Mouse (Mus musculus) midbrain, embryonic 10.5 days (tissue): ENCODE results near the gene Arhgap8. TPM values are rescaled to one million over a fixed set of nuclear protein-coding genes. Genes with fewer than 3 reads are reported as not detected.
"Not testable (repeated sequence)": the region's sequence is repeated elsewhere in the genome, so short reads cannot be mapped to it uniquely, and the experiment has no call there.

ENCODE experiments used
- DNase-seq: peaks from one replicate; pipeline ENCODE4 v3.0.0-alpha.2; 2017; ENCODE audit warnings: low spot score
- H3K27ac ChIP-seq: fragments of 300-500 bp; sonication (generic); replicated peaks from 2 replicates; pipeline ENCODE4 v1.5.1; 2016; ENCODE audit warnings: mild to moderate bottlenecking
- H3K27me3 ChIP-seq: fragments of 300-500 bp; sonication (generic); 2 replicates; pipeline ENCODE4 v1.6.1; 2016; ENCODE audit warnings: low read depth, mild to moderate bottlenecking; ENCODE audit not compliant: poor library complexity, severe bottlenecking
- H3K36me3 ChIP-seq: fragments of 300-500 bp; sonication (generic); 2 replicates; pipeline ENCODE4 v1.6.1; 2016; ENCODE audit warnings: mild to moderate bottlenecking, moderate library complexity
- H3K4me1 ChIP-seq: fragments of 300-500 bp; sonication (generic); 2 replicates; pipeline ENCODE4 v1.6.1; 2016
- H3K4me3 ChIP-seq: fragments of 300-500 bp; sonication (generic); 2 replicates; pipeline ENCODE4 v1.5.1; 2016; ENCODE audit warnings: mild to moderate bottlenecking, moderate library complexity
- H3K9me3 ChIP-seq: fragments of 300-500 bp; sonication (generic); replicated peaks from 2 replicates; pipeline ENCODE4 v1.6.1; 2016; ENCODE audit warnings: mild to moderate bottlenecking
- WGBS: fragments of 180-500 bp; shearing (Covaris S2); methylation state at CpG from one replicate; pipeline ENCODE4 v1.1.7; 2016; 5-methylcytosine and 5-hydroxymethylcytosine counted together
- polyA plus RNA-seq: library from polyadenylated mRNA; unstranded; fragments of >200 nt; fragmentation: Nextera tagmentation; extraction: Ambion mirVana; gene quantifications from 2 replicates; pipeline ENCODE4 v1.2.1, GENCODE M21; 2016

Gene Arhgap8
- polyA plus RNA-seq, 1 experiment from 2014 or later, result 1.5 TPM

DNA sequence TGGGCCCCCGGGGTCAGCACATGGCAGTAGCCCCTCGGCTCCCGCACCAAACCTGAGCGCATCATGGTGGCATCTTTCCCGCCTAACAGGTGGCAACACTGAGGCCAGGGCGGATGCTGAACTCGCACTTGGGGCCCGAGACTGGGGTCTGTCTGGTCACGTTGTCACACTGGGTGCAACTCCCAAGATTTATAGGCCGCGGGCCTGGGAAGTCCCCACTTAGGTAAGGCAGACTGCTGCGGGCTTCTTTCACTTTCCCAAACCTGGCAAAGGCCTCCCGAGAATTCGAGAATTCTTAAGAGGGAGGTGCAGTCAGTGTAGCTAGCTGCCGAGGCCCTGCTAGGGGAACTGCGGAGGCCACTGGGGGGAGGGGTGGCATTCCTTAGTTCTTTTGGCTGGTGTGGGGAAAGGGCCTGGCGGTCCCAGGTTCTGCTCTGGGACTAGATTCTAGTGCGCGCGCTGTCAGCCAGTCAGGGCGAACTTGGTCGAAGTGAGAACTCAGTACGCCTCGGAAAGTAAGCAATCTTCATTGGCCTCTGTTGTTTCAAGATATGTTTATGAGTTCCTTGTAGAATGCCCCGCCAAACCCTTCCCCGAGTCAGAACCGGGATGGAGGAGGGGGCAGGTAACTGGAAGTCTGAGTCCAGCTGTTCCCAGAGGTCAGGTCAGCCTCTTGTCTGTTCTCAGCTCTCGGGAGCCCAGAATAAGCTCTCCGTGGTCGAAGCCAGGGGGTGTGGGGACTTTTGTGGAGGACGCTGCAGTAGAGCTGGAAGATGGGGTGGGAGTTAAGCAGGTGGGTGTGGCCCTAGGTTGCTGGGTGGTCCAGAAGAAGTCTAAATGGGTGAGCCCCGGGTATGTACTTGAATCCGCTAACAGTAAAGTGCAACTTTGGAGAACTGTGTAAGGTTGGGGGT, 696 bp downstream of the Arhgap8 start:
- 4% methylated on average over 33 of the region's 33 CpGs for WGBS
- peak; percentile 54 for DNase-seq
- Histone ChIP-seq H3K27ac (0 out of 2 replicates have a peak overlapping the region, but pooled peaks have one; percentile 4), H3K4me1 (peaks cover 18% of the 10 kb centered on the region), H3K27me3 (peaks cover 59% of the 10 kb centered on the region), H3K9me3 (no peaks in the 10 kb centered on the region), H3K4me3 (peak overlapping the region; percentile 46), H3K36me3 (no peaks in the 10 kb centered on the region)

DNA sequence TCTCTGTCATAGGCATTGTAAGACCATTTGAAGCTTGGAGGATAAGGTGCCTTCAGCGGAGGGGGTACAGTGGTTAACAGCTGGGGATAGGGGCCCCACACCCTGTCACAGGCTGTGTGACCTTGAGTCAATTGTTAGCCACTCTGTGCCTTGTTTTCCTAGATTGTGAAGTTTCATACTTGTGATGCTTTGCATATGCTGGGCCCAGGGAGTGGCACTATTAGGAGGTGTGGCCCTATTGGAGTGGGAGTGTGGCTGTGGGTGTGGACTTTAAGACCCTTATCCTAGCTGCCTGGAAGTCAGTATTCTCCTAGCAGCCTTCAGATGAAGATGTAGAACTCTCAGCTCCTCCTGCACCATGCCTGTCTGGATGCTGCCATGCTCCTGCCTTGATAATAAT, 3.8 kb downstream of the Arhgap8 start:
- DNase-seq, H3K4me3 ChIP-seq, H3K9me3 ChIP-seq, H3K27ac ChIP-seq, H3K36me3 ChIP-seq: not testable (repeated sequence)
- Histone ChIP-seq H3K4me1 (peaks cover 23% of the 10 kb centered on the region), H3K27me3 (peaks cover 42% of the 10 kb centered on the region)
- WGBS, result 84% methylated on average over 1 of the region's 1 CpGs

DNA sequence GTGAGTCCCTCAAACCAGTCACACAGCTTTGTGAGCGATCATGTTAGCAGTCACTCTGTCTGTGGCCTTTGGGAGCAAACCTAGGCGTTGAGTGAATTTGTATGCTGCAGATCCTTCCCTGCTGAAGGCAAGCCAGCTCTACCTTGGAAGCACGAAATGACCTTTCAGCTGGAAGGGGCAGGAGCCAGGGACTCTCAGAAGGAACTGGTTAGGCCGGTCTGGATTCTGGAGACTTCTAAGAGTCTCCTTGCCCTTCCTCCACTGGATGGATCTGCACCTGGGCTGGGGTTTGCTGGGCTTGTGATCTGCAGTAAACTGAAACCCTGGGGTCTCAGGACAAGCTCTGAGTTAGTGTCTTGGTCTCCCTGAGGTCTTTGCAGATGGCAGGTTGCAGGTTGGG, 4.3 kb downstream of the Arhgap8 start:
- H3K4me3 ChIP-seq, result no peak overlapping the region
- WGBS, result 77% methylated on average over 4 of the region's 4 CpGs
- DNase-seq, result no peak
- no peaks in the 10 kb centered on the region for H3K36me3 ChIP-seq
- peaks cover 36% of the 10 kb centered on the region for H3K27me3 ChIP-seq
- H3K9me3 ChIP-seq, result no peaks in the 10 kb centered on the region
- H3K4me1 ChIP-seq, result peaks cover 23% of the 10 kb centered on the region
- H3K27ac ChIP-seq, result no peak overlapping the region

DNA sequence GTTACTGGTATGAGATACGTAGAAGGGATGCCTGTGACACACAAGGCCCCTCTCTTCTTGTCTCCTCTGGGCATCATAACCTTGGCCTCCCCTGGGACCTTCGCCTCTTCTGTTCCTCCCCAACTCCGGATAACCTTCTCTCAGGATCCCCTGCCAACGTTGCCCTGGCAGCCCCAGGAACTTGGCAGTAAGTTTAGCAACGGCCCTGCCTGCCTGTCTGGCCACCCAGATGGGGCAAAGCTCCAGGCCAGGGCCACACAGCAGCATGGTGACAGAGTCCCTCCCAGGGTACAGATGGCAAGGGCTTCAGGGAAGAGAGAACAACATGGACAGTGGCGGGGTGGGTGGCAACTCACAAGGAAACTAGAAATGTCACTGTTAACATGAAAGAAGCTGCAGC, 9.8 kb downstream of the Arhgap8 start:
- DNase-seq, result no peak
- peaks cover 11% of the 10 kb centered on the region for H3K4me1 ChIP-seq

DNA sequence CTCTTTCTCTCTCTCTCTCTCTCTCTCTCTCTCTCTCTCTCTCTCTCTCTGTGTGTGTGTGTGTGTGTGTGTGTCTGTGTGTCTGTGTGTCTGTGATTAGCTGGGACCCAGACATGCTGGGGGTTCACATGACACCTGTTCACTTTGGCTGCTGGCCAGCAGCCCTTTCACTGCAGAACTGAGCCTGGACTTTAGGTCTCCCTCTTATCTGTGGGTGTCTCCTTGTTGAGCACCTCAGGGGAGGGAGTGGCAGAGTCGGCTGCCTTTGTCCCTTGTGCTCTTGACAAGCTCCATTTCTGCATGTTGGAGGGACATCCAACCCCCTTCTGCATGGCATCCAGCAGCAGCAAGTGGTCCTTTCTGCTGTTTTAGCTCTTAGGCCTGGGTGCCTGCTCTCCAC, 11.0 kb downstream of the Arhgap8 start:
- H3K9me3 ChIP-seq, result no peaks in the 10 kb centered on the region
- no peaks in the 10 kb centered on the region for H3K27me3 ChIP-seq
- no peak overlapping the region for H3K27ac ChIP-seq
- 80% methylated on average over 1 of the region's 1 CpGs for WGBS
- no peak overlapping the region for H3K4me3 ChIP-seq
- H3K36me3 ChIP-seq, result no peaks in the 10 kb centered on the region
- no peak for DNase-seq
- peaks cover 11% of the 10 kb centered on the region for H3K4me1 ChIP-seq

More for the DNA sequence above, 9.8 kb downstream of the Arhgap8 start:
- WGBS, result 79% methylated on average over 6 of the region's 6 CpGs
- H3K27me3 ChIP-seq, result no peaks in the 10 kb centered on the region
- no peaks in the 10 kb centered on the region for H3K9me3 ChIP-seq
- H3K36me3 ChIP-seq, result no peaks in the 10 kb centered on the region
- H3K4me3 ChIP-seq, result no peak overlapping the region
- no peak overlapping the region for H3K27ac ChIP-seq

DNA sequence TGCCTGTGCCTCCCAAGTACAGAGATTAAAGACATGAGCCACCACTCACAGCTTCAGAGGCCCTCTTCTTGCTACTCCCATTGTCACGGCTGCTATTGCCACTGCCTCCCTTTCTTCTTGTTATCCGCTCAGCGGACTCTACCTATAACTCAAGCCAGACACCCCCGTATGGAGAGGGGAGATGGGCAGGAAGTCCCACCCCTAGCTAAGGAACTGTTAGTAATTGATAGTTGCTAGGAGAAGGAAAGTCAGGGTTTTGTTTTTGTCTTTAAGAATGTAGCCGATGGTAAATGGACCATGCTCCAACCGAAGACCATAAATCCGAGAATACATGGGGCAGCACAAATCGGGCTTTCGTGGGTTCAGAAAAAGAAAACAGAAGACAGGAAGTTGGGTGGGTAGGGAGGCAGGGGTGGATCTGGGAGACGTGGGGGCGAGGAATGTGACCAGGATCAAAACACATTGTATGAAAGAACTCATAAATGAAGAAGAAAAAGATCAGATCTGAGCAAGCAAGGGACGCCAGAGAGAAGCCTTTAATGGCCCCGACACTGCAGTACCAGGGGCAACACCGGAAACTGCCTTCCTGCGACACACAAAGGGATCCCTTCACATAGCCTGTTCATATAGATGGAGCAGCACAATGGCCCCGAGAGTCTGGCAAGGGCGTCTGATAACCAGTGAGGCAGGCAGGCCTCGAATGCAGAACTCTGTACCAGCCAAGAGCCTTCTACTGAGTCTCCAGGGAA, 12.0 kb downstream of the Arhgap8 start:
- WGBS, result 77% methylated on average over 18 of the region's 18 CpGs
- Histone ChIP-seq H3K27ac (peak overlapping the region; percentile 20; the same call in 1 of the 2 replicates), H3K4me1 (peaks cover 17% of the 10 kb centered on the region), H3K9me3 (no peaks in the 10 kb centered on the region), H3K27me3 (no peaks in the 10 kb centered on the region), H3K4me3 (no peak overlapping the region), H3K36me3 (no peaks in the 10 kb centered on the region)
- no peak for DNase-seq

DNA sequence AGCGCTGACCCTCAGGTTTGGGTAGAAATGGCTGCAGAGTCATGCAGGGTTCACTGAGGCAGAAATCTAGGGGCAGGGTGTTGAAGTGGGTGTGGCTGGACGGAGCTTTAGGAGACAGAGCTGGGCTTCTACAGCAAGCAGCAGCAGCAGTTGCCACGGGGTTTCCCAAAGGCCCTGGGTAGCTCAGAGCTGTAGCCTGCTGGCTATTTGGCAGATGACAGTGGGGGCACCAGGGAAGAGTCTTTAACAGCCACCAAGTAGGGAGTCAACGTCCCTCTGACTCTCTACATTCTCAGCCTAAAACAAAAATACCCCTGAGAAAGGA, 12.5 kb downstream of the Arhgap8 start:
- Histone ChIP-seq H3K4me3 (no peak overlapping the region), H3K4me1 (peaks cover 19% of the 10 kb centered on the region), H3K36me3 (no peaks in the 10 kb centered on the region), H3K27ac (peak overlapping the region; percentile 20; the same call in 1 of the 2 replicates), H3K9me3 (no peaks in the 10 kb centered on the region), H3K27me3 (no peaks in the 10 kb centered on the region)
- WGBS, result 56% methylated on average over 4 of the region's 4 CpGs
- DNase-seq, result no peak

DNA sequence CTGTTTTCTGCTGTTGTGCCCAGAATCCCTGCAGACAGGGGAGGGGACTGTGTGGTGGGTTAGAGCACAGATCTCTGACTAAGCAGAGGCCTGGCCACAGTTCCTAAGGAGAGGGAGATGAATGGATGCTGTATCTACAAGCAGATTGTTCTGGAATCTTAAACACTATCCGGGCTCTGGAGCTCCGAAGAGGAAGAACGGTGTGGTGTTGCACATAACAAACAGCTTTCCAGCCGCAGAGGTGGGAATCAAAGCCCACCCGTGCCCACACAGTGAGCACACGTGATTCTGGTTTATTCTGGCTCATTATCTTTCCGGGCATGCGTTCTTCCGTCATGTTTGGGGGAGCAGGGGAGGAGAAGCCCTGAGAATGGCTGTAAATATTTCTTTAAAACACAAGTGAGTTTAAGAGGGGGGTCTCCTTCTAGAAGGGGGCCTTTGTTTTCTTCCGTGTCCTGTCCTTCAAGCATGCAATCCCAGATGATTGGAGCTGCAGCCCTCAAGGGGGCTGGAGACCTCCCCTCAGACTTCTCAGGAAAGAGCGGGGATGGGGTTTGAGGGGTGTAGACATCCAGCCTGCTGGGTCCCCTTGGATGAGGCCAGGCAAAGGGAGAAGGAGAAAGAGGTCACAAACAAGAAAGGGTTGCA, 16.6 kb downstream of the Arhgap8 start:
- H3K9me3 ChIP-seq, result no peaks in the 10 kb centered on the region
- H3K27me3 ChIP-seq, result no peaks in the 10 kb centered on the region
- no peak overlapping the region; the same call in 1 of the 2 replicates for H3K27ac ChIP-seq
- H3K36me3 ChIP-seq, result no peaks in the 10 kb centered on the region
- DNase-seq, result no peak
- H3K4me1 ChIP-seq, result peaks cover 19% of the 10 kb centered on the region
- H3K4me3 ChIP-seq, result no peak overlapping the region
- 80% methylated on average over 11 of the region's 11 CpGs for WGBS

DNA sequence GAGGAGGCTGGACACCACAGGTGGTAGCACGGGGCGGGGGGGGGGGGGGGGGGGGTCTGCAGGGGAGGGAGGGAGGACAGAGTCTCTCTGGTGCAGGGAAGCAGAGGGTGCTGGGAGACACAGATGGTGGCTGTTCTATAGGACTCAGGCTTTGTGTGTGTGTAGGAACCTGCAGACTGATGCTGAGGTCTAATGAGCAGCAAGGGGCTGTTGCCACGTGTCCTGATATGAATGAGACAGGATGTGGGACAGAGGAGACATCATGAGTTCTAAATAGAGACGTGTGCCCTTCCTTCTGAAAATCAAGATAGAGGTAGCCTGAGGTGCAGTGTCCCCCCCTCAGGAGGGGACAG, 17.1 kb downstream of the Arhgap8 start:
- Histone ChIP-seq H3K4me3 (no peak overlapping the region), H3K4me1 (peaks cover 18% of the 10 kb centered on the region), H3K9me3 (no peaks in the 10 kb centered on the region), H3K27ac (no peak overlapping the region), H3K27me3 (no peaks in the 10 kb centered on the region), H3K36me3 (no peaks in the 10 kb centered on the region)
- DNase-seq, result no peak
- WGBS, result 65% methylated on average over 2 of the region's 4 CpGs

DNA sequence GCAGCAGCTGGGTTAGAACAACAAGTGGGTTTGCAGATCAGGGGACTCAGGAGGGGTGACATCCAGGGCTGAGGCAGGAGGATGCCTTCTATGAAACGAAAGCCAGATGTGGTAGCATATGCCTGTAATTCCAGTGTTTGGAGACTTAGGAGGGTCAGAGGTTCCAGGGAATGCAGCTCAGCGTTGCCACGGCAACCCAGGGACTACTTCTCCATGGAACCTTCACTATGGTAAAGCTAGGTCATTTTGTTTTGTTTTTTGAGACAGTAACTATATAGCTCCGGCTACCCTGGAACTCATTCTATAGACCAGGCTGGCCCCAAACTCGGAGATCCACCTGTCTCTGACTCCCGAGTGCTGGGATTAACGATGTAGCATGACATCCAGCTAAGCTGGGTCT, 18.4 kb downstream of the Arhgap8 start:
- Histone ChIP-seq H3K4me1 (peaks cover 13% of the 10 kb centered on the region), H3K27me3 (no peaks in the 10 kb centered on the region), H3K27ac (no peak overlapping the region), H3K9me3 (no peaks in the 10 kb centered on the region), H3K4me3 (no peak overlapping the region), H3K36me3 (no peaks in the 10 kb centered on the region)
- DNase-seq, result peak; percentile 20
- 89% methylated on average over 7 of the region's 7 CpGs for WGBS

DNA sequence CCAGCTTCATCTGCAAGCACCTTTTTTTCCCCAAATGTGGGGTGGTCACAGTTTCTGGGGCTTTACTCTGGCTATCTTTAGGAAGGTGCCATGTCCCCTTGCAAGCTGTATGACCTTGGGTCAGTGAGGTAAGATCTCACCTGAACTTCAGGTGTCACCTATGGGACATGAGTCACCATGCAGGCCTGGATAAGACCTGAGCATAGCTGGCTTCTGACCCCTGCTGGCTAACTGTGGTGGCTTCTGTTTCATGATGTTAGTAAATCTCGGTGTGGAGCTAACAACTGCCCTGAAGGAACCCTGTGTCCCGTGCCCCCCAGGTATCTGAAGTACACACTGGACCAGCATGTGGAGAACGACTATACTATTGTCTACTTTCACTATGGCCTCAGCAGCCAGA, 21.7 kb downstream of the Arhgap8 start:
- DNase-seq, result no peak

DNA sequence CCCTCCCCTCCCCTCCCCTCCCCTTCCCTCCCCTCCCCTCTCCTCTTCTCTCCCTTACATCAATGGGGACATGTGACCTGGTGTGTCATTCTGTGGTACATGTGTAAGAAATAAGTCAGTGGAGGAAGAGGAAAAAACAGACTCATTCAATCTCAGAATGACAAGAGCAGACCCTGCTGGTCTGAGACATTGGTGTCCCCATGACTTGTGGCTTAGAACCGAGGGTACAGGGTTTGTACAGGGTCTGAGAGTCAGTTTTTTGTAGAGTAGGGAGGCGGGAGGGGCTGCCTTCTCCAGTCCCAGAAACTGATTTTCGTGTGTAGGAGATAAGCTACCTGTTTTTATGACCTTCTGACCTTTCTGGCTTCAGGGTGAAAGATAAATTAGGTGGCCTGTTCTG, 23.5 kb downstream of the Arhgap8 start:
- Histone ChIP-seq H3K9me3 (no peaks in the 10 kb centered on the region), H3K4me1 (peaks cover 11% of the 10 kb centered on the region), H3K4me3 (no peak overlapping the region), H3K27me3 (no peaks in the 10 kb centered on the region), H3K36me3 (no peaks in the 10 kb centered on the region), H3K27ac (no peak overlapping the region)
- 28% methylated on average over 3 of the region's 3 CpGs for WGBS
- DNase-seq, result no peak

More for the DNA sequence above, 21.7 kb downstream of the Arhgap8 start:
- no peak overlapping the region for H3K27ac ChIP-seq
- no peak overlapping the region for H3K4me3 ChIP-seq
- H3K27me3 ChIP-seq, result no peaks in the 10 kb centered on the region
- peaks cover 21% of the 10 kb centered on the region for H3K4me1 ChIP-seq
- no peaks in the 10 kb centered on the region for H3K36me3 ChIP-seq
- 86% methylated on average over 3 of the region's 3 CpGs for whole genome bisulfite sequencing
- H3K9me3 ChIP-seq, result no peaks in the 10 kb centered on the region
